ENCODE assay signal across 8 mouse cellular contexts in genomic region chr19:47151332-47152061, GRCm38 (mm10). TPM values are rescaled to one million over a fixed set of nuclear protein-coding genes. Genes with fewer than 3 reads are reported as not detected.
DNase-seq lines count a peak whose midpoint lies in the region; ATAC-seq lines count a peak whose summit lies in the region.

No protein-coding gene starts in this region.

- no peaks in the 10 kb centered on the region for H3K36me3 ChIP-seq in heart, embryonic 14.5 days (ENCODE audit: control insufficient read depth, insufficient read depth, low read length)
- H3K36me3 ChIP-seq in embryonic facial prominence, embryonic 13.5 days = no peaks in the 10 kb centered on the region
- no peaks in the 10 kb centered on the region for H3K36me3 ChIP-seq in limb, embryonic 15.5 days
- no peaks in the 10 kb centered on the region for H3K36me3 ChIP-seq in stomach, embryonic 16.5 days (ENCODE audit: control insufficient read depth, insufficient read depth, low read length)

- peaks cover 10% of the 10 kb centered on the region; the same call in 1 of the 2 replicates for H3K27me3 ChIP-seq in heart, embryonic 14.5 days (ENCODE audit: control insufficient read depth, insufficient read depth, low read length)
- H3K27me3 ChIP-seq in embryonic facial prominence, embryonic 13.5 days = peaks cover 12% of the 10 kb centered on the region
- H3K27me3 ChIP-seq in limb, embryonic 15.5 days = peaks cover 8% of the 10 kb centered on the region; the same call in 1 of the 2 replicates
- no peaks in the 10 kb centered on the region; the same call in 1 of the 2 replicates for H3K27me3 ChIP-seq in stomach, embryonic 16.5 days (ENCODE audit: control insufficient read depth, insufficient read depth, low read length)

- no peaks in the 10 kb centered on the region for H3K9me3 ChIP-seq in heart, embryonic 14.5 days (ENCODE audit: control insufficient read depth, low read length)
- no peaks in the 10 kb centered on the region for H3K9me3 ChIP-seq in embryonic facial prominence, embryonic 13.5 days
- H3K9me3 ChIP-seq in limb, embryonic 15.5 days = no peaks in the 10 kb centered on the region
- H3K9me3 ChIP-seq in stomach, embryonic 16.5 days (replicated peaks; ENCODE audit: control insufficient read depth, low read length) = no peaks in the 10 kb centered on the region

- H3K4me2 ChIP-seq in heart, embryonic 14.5 days (ENCODE audit: low read length) = peak overlapping the region; percentile 68
- H3K4me2 ChIP-seq in embryonic facial prominence, embryonic 13.5 days = peak overlapping the region; percentile 65
- H3K4me2 ChIP-seq in limb, embryonic 15.5 days = peak overlapping the region; percentile 52
- peak overlapping the region; percentile 34 for H3K4me2 ChIP-seq in stomach, embryonic 16.5 days (ENCODE audit: low read depth, low read length)

- no peak for ATAC-seq in heart, embryonic 14.5 days (ENCODE audit: insufficient number of reproducible peaks, insufficient read depth, low FRiP score, low read depth)
- no peak for ATAC-seq in embryonic facial prominence, embryonic 13.5 days (ENCODE audit: insufficient number of reproducible peaks, insufficient read depth, low FRiP score, low TSS enrichment, low read depth)
- ATAC-seq in limb, embryonic 15.5 days (ENCODE audit: insufficient number of reproducible peaks, low FRiP score, low TSS enrichment, low read depth) = no peak
- 0 out of 2 replicates have a peak, but pooled peaks have one; percentile 21 for ATAC-seq in stomach, embryonic 16.5 days (ENCODE audit: insufficient read depth, low FRiP score)

- H3K9ac ChIP-seq in heart, embryonic 14.5 days (ENCODE audit: low read length) = peak overlapping the region; percentile 46
- peak overlapping the region; percentile 64 for H3K9ac ChIP-seq in embryonic facial prominence, embryonic 13.5 days
- no peak overlapping the region for H3K9ac ChIP-seq in limb, embryonic 15.5 days
- 0 out of 2 replicates have a peak overlapping the region, but pooled peaks have one; percentile 36 for H3K9ac ChIP-seq in stomach, embryonic 16.5 days (ENCODE audit: low read length)

- intact Hi-C loops in heart, postnatal 10 days (cut with DNase I) = no loop called here

- no peak overlapping the region for H3K27ac ChIP-seq in heart, embryonic 14.5 days (replicated peaks in 1 of 2; ENCODE audit: control insufficient read depth in 1 of 2, insufficient read depth in 1 of 2, low read depth in 2 of 2, low read length in 2 of 2)
- H3K27ac ChIP-seq in embryonic facial prominence, embryonic 13.5 days = no peak overlapping the region
- H3K27ac ChIP-seq in limb, embryonic 15.5 days = no peak overlapping the region
- no peak overlapping the region for H3K27ac ChIP-seq in stomach, embryonic 16.5 days (ENCODE audit: low read length)

- peak overlapping the region; percentile 7 to 27; a peak in 3 of 4 replicates for H3K4me3 ChIP-seq in heart, embryonic 14.5 days (ENCODE audit: control insufficient read depth in 1 of 2, insufficient read depth in 1 of 2, low read depth in 1 of 2, low read length in 2 of 2)
- H3K4me3 ChIP-seq in embryonic facial prominence, embryonic 13.5 days = peak overlapping the region; percentile 39
- H3K4me3 ChIP-seq in limb, embryonic 15.5 days = peak overlapping the region; percentile 28
- H3K4me3 ChIP-seq in stomach, embryonic 16.5 days (replicated peaks; ENCODE audit: low read length) = peak overlapping the region; percentile 27; the same call in 1 of the 2 replicates

- 18% methylated on average over 32 of the region's 32 CpGs for WGBS in heart, embryonic 14.5 days
- WGBS in embryonic facial prominence, embryonic 13.5 days = 26% methylated on average over 32 of the region's 32 CpGs
- WGBS in limb, embryonic 15.5 days = 28% methylated on average over 32 of the region's 32 CpGs
- 16% methylated on average over 32 of the region's 32 CpGs for WGBS in stomach, embryonic 16.5 days

- peaks cover 4 to 9% of the 10 kb centered on the region in 2 experiments; a peak in 3 of 4 replicates for H3K4me1 ChIP-seq in heart, embryonic 14.5 days (ENCODE audit: control insufficient read depth in 2 of 2, insufficient read depth in 2 of 2, low read length in 2 of 2)
- peaks cover 13% of the 10 kb centered on the region for H3K4me1 ChIP-seq in embryonic facial prominence, embryonic 13.5 days
- H3K4me1 ChIP-seq in limb, embryonic 15.5 days = peaks cover 10% of the 10 kb centered on the region; the same call in 1 of the 2 replicates
- H3K4me1 ChIP-seq in stomach, embryonic 16.5 days (ENCODE audit: control insufficient read depth, insufficient read depth, low read length) = no peaks in the 10 kb centered on the region

- no peak for DNase-seq in heart, adult 18-20 months
- DNase-seq in MN1 (ENCODE audit: low spot score) = peak; percentile 71
- DNase-seq in ovary, adult 18-20 months (ENCODE audit: low spot score) = no peak
- DNase-seq in heart, postnatal 10 days = no peak

RNA-seq across cellular contexts. Expression of gene Calhm3, which starts 6.1 kb away (rescaled TPM):
- not detected in 2 replicates for polyA plus RNA-seq in heart, embryonic 14.5 days (2014; fragmentation: Nextera tagmentation; extraction: Ambion mirVana)
- not detected for total RNA-seq in heart, adult 18-20 months (2021)
- polyA plus RNA-seq in embryonic facial prominence, embryonic 13.5 days (2015; fragmentation: Nextera tagmentation; extraction: Ambion mirVana) = not detected in 2 replicates
- not detected in 2 replicates for polyA plus RNA-seq in limb, embryonic 15.5 days (2015; fragmentation: Nextera tagmentation; extraction: Ambion mirVana)
- not detected in 2 replicates for polyA plus RNA-seq in stomach, embryonic 16.5 days (2015; fragmentation: Nextera tagmentation; extraction: Ambion mirVana)
- not detected for total RNA-seq in heart, postnatal 10 days (2021)

RNA-seq across cellular contexts. Expression of gene Calhm1, which starts 7.4 kb away (rescaled TPM):
- polyA plus RNA-seq in heart, embryonic 14.5 days (2014; fragmentation: Nextera tagmentation; extraction: Ambion mirVana) = not detected in 2 replicates
- not detected for total RNA-seq in heart, adult 18-20 months (2021)
- not detected in 2 replicates for polyA plus RNA-seq in embryonic facial prominence, embryonic 13.5 days (2015; fragmentation: Nextera tagmentation; extraction: Ambion mirVana)
- polyA plus RNA-seq in limb, embryonic 15.5 days (2015; fragmentation: Nextera tagmentation; extraction: Ambion mirVana) = not detected in 2 replicates
- not detected in 2 replicates for polyA plus RNA-seq in stomach, embryonic 16.5 days (2015; fragmentation: Nextera tagmentation; extraction: Ambion mirVana)
- not detected for total RNA-seq in heart, postnatal 10 days (2021)

RNA-seq across cellular contexts. Expression of gene Calhm2, which starts 13.4 kb away (rescaled TPM):
- polyA plus RNA-seq in heart, embryonic 14.5 days (2014; fragmentation: Nextera tagmentation; extraction: Ambion mirVana) = 1.7 and 2.4 TPM in 2 replicates
- 1 to 10 TPM; 3.9 to 6.1 TPM for total RNA-seq in heart, adult 18-20 months (2021)
- polyA plus RNA-seq in embryonic facial prominence, embryonic 13.5 days (2015; fragmentation: Nextera tagmentation; extraction: Ambion mirVana) = 11.1 and 11.8 TPM in 2 replicates
- polyA plus RNA-seq in limb, embryonic 15.5 days (2015; fragmentation: Nextera tagmentation; extraction: Ambion mirVana) = 13.0 and 13.6 TPM in 2 replicates
- 7.8 and 7.9 TPM in 2 replicates for polyA plus RNA-seq in stomach, embryonic 16.5 days (2015; fragmentation: Nextera tagmentation; extraction: Ambion mirVana)
- 1 to 10 TPM; 4.4 to 4.5 TPM for total RNA-seq in heart, postnatal 10 days (2021)

RNA-seq across cellular contexts. Expression of gene Neurl1a, which starts 27.1 kb away (rescaled TPM):
- polyA plus RNA-seq in heart, embryonic 14.5 days (2014; fragmentation: Nextera tagmentation; extraction: Ambion mirVana) = 1.3 and 1.4 TPM in 2 replicates
- 1 to 10 TPM; 1.9 TPM for total RNA-seq in heart, adult 18-20 months (2021)
- 6.2 and 7.3 TPM in 2 replicates for polyA plus RNA-seq in embryonic facial prominence, embryonic 13.5 days (2015; fragmentation: Nextera tagmentation; extraction: Ambion mirVana)
- polyA plus RNA-seq in limb, embryonic 15.5 days (2015; fragmentation: Nextera tagmentation; extraction: Ambion mirVana) = 6.2 and 8.2 TPM in 2 replicates
- 5.9 and 6.8 TPM in 2 replicates for polyA plus RNA-seq in stomach, embryonic 16.5 days (2015; fragmentation: Nextera tagmentation; extraction: Ambion mirVana)
- 1 to 10 TPM in 1 of 2 experiments, under 1 TPM in 1; 0.60 to 1.1 TPM for total RNA-seq in heart, postnatal 10 days (2021)
